Mouse (Mus musculus) neural tube, embryonic 13.5 days (tissue): Measurements from ENCODE around the gene Fam69b. TPM values are rescaled to one million over a fixed set of nuclear protein-coding genes. Genes with fewer than 3 reads are reported as not detected.

Experiments used
- ATAC-seq: fragments of 200-750 bp; cut with Nextera tagmentation; 2 replicates; pipeline ENCODE4 v1.8.0; 2017; ENCODE audit warnings: low read depth, mild to moderate bottlenecking, moderate TSS enrichment, moderate library complexity
- H3K27ac ChIP-seq: fragments of 300-500 bp; sonication (generic); replicated peaks from 2 replicates; pipeline ENCODE4 v1.5.1; 2015; ENCODE audit warnings: moderate library complexity, mild to moderate bottlenecking, inconsistent platforms
- H3K27me3 ChIP-seq: fragments of 300-500 bp; sonication (generic); 2 replicates; pipeline ENCODE4 v1.6.1; 2015; ENCODE audit warnings: mild to moderate bottlenecking, inconsistent platforms
- H3K36me3 ChIP-seq: fragments of 300-500 bp; sonication (generic); 2 replicates; pipeline ENCODE4 v1.6.1; 2015; ENCODE audit warnings: mild to moderate bottlenecking, inconsistent platforms
- H3K4me1 ChIP-seq: fragments of 300-500 bp; sonication (generic); replicated peaks from 2 replicates; pipeline ENCODE4 v1.6.1; 2015; ENCODE audit warnings: inconsistent platforms
- H3K4me2 ChIP-seq: fragments of 300-500 bp; sonication (generic); 2 replicates; pipeline ENCODE4 v1.6.1; 2015; ENCODE audit warnings: inconsistent platforms, mild to moderate bottlenecking, moderate library complexity
- H3K4me3 ChIP-seq: fragments of 300-500 bp; sonication (generic); 2 replicates; pipeline ENCODE4 v1.5.1; 2015; ENCODE audit warnings: mild to moderate bottlenecking, inconsistent platforms
- H3K9ac ChIP-seq: fragments of 300-500 bp; sonication (generic); 2 replicates; pipeline ENCODE4 v1.6.1; 2015; ENCODE audit warnings: moderate library complexity, mild to moderate bottlenecking, inconsistent platforms
- H3K9me3 ChIP-seq: fragments of 300-500 bp; sonication (generic); 2 replicates; pipeline ENCODE4 v1.6.1; 2016; ENCODE audit warnings: inconsistent platforms
- WGBS: fragments of 180-500 bp; shearing (Covaris S2); methylation state at CpG from one replicate; pipeline ENCODE4 v1.1.7; 2015; 5-methylcytosine and 5-hydroxymethylcytosine counted together
- polyA plus RNA-seq: library from polyadenylated mRNA; unstranded; fragments of >200 nt; fragmentation: Nextera tagmentation; extraction: Ambion mirVana; gene quantifications from 2 replicates; pipeline ENCODE4 v1.2.1, GENCODE M21; 2015

The Fam69b gene
- polyA plus RNA-seq, 1 experiment from 2014 or later = 101 TPM

GRCm38 (mm10) chr2:26614903-26615302 lies 13.4 kb upstream of the Fam69b start:
- Histone ChIP-seq H3K36me3 (no peaks in the 10 kb centered on the region), H3K4me2 (no peak overlapping the region), H3K27ac (no peak overlapping the region), H3K27me3 (no peaks in the 10 kb centered on the region), H3K9ac (no peak overlapping the region), H3K4me1 (no peaks in the 10 kb centered on the region), H3K4me3 (no peak overlapping the region), H3K9me3 (no peaks in the 10 kb centered on the region)
- WGBS = 71% methylated on average over 5 of the region's 5 CpGs
- no peak for ATAC-seq

GRCm38 (mm10) chr2:26615459-26616124 lies 12.7 kb upstream of the Fam69b start:
- H3K4me3 ChIP-seq = no peak overlapping the region
- no peak overlapping the region for H3K27ac ChIP-seq
- H3K36me3 ChIP-seq = no peaks in the 10 kb centered on the region
- no peaks in the 10 kb centered on the region for H3K4me1 ChIP-seq
- H3K9ac ChIP-seq = no peak overlapping the region
- no peaks in the 10 kb centered on the region for H3K27me3 ChIP-seq
- H3K4me2 ChIP-seq = no peak overlapping the region
- WGBS = 83% methylated on average over 4 of the region's 4 CpGs
- ATAC-seq = no peak
- H3K9me3 ChIP-seq = no peaks in the 10 kb centered on the region

- H3K4me1 ChIP-seq = no peaks in the 10 kb centered on the region
- no peak overlapping the region for H3K4me2 ChIP-seq
- H3K9me3 ChIP-seq = no peaks in the 10 kb centered on the region
- WGBS = 78% methylated on average over 6 of the region's 6 CpGs
- H3K9ac ChIP-seq = no peak overlapping the region
- no peak for ATAC-seq
- no peaks in the 10 kb centered on the region for H3K27me3 ChIP-seq
- H3K4me3 ChIP-seq = no peak overlapping the region
- H3K27ac ChIP-seq = no peak overlapping the region
- no peaks in the 10 kb centered on the region for H3K36me3 ChIP-seq
Observed at GRCm38 (mm10) chr2:26617331-26617730, 10.9 kb upstream of the Fam69b start.

- Histone ChIP-seq H3K4me3 (no peak overlapping the region), H3K4me1 (no peaks in the 10 kb centered on the region), H3K27me3 (no peaks in the 10 kb centered on the region), H3K27ac (no peak overlapping the region), H3K9me3 (no peaks in the 10 kb centered on the region), H3K4me2 (no peak overlapping the region), H3K36me3 (no peaks in the 10 kb centered on the region), H3K9ac (no peak overlapping the region)
- ATAC-seq = no peak
- WGBS = 64% methylated on average over 7 of the region's 7 CpGs
Observed at GRCm38 (mm10) chr2:26617928-26618327, 10.3 kb upstream of the Fam69b start.

- Histone ChIP-seq H3K9me3 (no peaks in the 10 kb centered on the region), H3K36me3 (no peaks in the 10 kb centered on the region), H3K4me3 (no peak overlapping the region), H3K27me3 (0 out of 2 replicates have a peak, but pooled peaks cover 4% of the 10 kb centered on the region), H3K4me1 (no peaks in the 10 kb centered on the region), H3K27ac (no peak overlapping the region), H3K9ac (no peak overlapping the region), H3K4me2 (no peak overlapping the region)
- WGBS = 52% methylated on average over 2 of the region's 2 CpGs
- ATAC-seq = no peak
Observed at GRCm38 (mm10) chr2:26621246-26621645, 7.0 kb upstream of the Fam69b start.

GRCm38 (mm10) chr2:26622984-26623383 lies 5.3 kb upstream of the Fam69b start:
- H3K36me3 ChIP-seq = no peaks in the 10 kb centered on the region

GRCm38 (mm10) chr2:26625419-26625818 lies 2.8 kb upstream of the Fam69b start:
- no peak for ATAC-seq
- H3K36me3 ChIP-seq = no peaks in the 10 kb centered on the region
- H3K27ac ChIP-seq = no peak overlapping the region
- no peak overlapping the region for H3K9ac ChIP-seq
- 0 out of 2 replicates have a peak, but pooled peaks cover 4% of the 10 kb centered on the region for H3K27me3 ChIP-seq
- H3K9me3 ChIP-seq = no peaks in the 10 kb centered on the region
- H3K4me1 ChIP-seq = peaks cover 25% of the 10 kb centered on the region
- no peak overlapping the region for H3K4me3 ChIP-seq
- WGBS = 86% methylated on average over 3 of the region's 3 CpGs
- H3K4me2 ChIP-seq = no peak overlapping the region

More at GRCm38 (mm10) chr2:26622984-26623383, 5.3 kb upstream of the Fam69b start:
- no peak overlapping the region for H3K4me3 ChIP-seq
- ATAC-seq = no peak
- 0 out of 2 replicates have a peak, but pooled peaks cover 4% of the 10 kb centered on the region for H3K27me3 ChIP-seq
- H3K9me3 ChIP-seq = no peaks in the 10 kb centered on the region
- H3K4me1 ChIP-seq = peaks cover 6% of the 10 kb centered on the region; the same call in 1 of the 2 replicates
- no peak overlapping the region for H3K9ac ChIP-seq
- H3K27ac ChIP-seq = no peak overlapping the region
- no peak overlapping the region for H3K4me2 ChIP-seq
- 68% methylated on average over 5 of the region's 5 CpGs for WGBS

- ATAC-seq = no peak
- Histone ChIP-seq H3K27me3 (0 out of 2 replicates have a peak, but pooled peaks cover 4% of the 10 kb centered on the region), H3K4me2 (no peak overlapping the region), H3K27ac (no peak overlapping the region), H3K9ac (no peak overlapping the region), H3K36me3 (no peaks in the 10 kb centered on the region), H3K4me3 (no peak overlapping the region), H3K9me3 (no peaks in the 10 kb centered on the region), H3K4me1 (peaks cover 31% of the 10 kb centered on the region)
- WGBS = 76% methylated on average over 3 of the region's 3 CpGs
Observed at GRCm38 (mm10) chr2:26626081-26626480, 2.2 kb upstream of the Fam69b start.

- H3K27me3 ChIP-seq = 0 out of 2 replicates have a peak, but pooled peaks cover 4% of the 10 kb centered on the region
- no peaks in the 10 kb centered on the region for H3K9me3 ChIP-seq
- H3K4me1 ChIP-seq = peaks cover 60% of the 10 kb centered on the region
- ATAC-seq = peak; percentile 34
- peak overlapping the region; percentile 89 for H3K4me2 ChIP-seq
- H3K27ac ChIP-seq = peak overlapping the region; percentile 89
- H3K9ac ChIP-seq = peak overlapping the region; percentile 97
- peak overlapping the region; percentile 78 for H3K4me3 ChIP-seq
- peaks cover 3% of the 10 kb centered on the region; the same call in 1 of the 2 replicates for H3K36me3 ChIP-seq
- 21% methylated on average over 5 of the region's 5 CpGs for WGBS
Observed at GRCm38 (mm10) chr2:26628792-26629437, 658 bp downstream of the Fam69b start.

GRCm38 (mm10) chr2:26632541-26633395 lies 4.5 kb downstream of the Fam69b start:
- Histone ChIP-seq H3K4me3 (no peak overlapping the region), H3K9ac (peak overlapping the region; percentile 57), H3K36me3 (peaks cover 42% of the 10 kb centered on the region), H3K27ac (no peak overlapping the region; the same call in 1 of the 2 replicates), H3K4me2 (peak overlapping the region; percentile 24), H3K9me3 (no peaks in the 10 kb centered on the region), H3K27me3 (no peaks in the 10 kb centered on the region), H3K4me1 (peaks cover 91% of the 10 kb centered on the region)
- WGBS = 76% methylated on average over 16 of the region's 16 CpGs
- ATAC-seq = no peak

- Histone ChIP-seq H3K9ac (no peak overlapping the region), H3K4me1 (peaks cover 97% of the 10 kb centered on the region), H3K27me3 (no peaks in the 10 kb centered on the region), H3K9me3 (no peaks in the 10 kb centered on the region), H3K36me3 (peaks cover 52% of the 10 kb centered on the region), H3K27ac (no peak overlapping the region), H3K4me3 (no peak overlapping the region), H3K4me2 (no peak overlapping the region)
- 71% methylated on average over 4 of the region's 4 CpGs for WGBS
- no peak for ATAC-seq
Observed at GRCm38 (mm10) chr2:26633953-26634530, 5.8 kb downstream of the Fam69b start.
